Mouse (Mus musculus) limb, embryonic 14.5 days (tissue): Measurements from ENCODE around the gene Ppp2ca. TPM values are rescaled to one million over a fixed set of nuclear protein-coding genes. Genes with fewer than 3 reads are reported as not detected.

Source experiments
- ATAC-seq: fragments of 200-750 bp; cut with Nextera tagmentation; 2 replicates; pipeline ENCODE4 v1.8.0; 2017; ENCODE audit warnings: low read depth, moderate number of reproducible peaks, moderate TSS enrichment; ENCODE audit not compliant: low FRiP score
- DNase-seq: peaks from one replicate; pipeline ENCODE4 v3.0.0-alpha.2; 2015; ENCODE audit warnings: low spot score
- H3K27ac ChIP-seq: fragments of 300-500 bp; sonication (generic); replicated peaks from 2 replicates; pipeline ENCODE4 v1.5.1; 2014; ENCODE audit warnings: low read depth, mild to moderate bottlenecking, low read length, moderate library complexity, mixed read lengths
- H3K27me3 ChIP-seq: fragments of 300-500 bp; sonication (generic); 2 replicates; pipeline ENCODE4 v1.6.1; 2014; ENCODE audit warnings: low read length, mixed read lengths; ENCODE audit not compliant: control insufficient read depth, insufficient read depth
- H3K36me3 ChIP-seq: fragments of 300-500 bp; sonication (generic); 2 replicates; pipeline ENCODE4 v1.6.1; 2014; ENCODE audit warnings: mild to moderate bottlenecking, low read length, moderate library complexity, mixed read lengths; ENCODE audit not compliant: control insufficient read depth, insufficient read depth
- H3K4me1 ChIP-seq: fragments of 300-500 bp; sonication (generic); 2 replicates; pipeline ENCODE4 v1.6.1; 2014; ENCODE audit warnings: antibody characterized with exemption, low read length, mixed read lengths; ENCODE audit not compliant: control insufficient read depth, insufficient read depth
- H3K4me2 ChIP-seq: fragments of 300-500 bp; sonication (generic); replicated peaks from 2 replicates; pipeline ENCODE4 v1.6.1; 2014; ENCODE audit warnings: low read depth, mild to moderate bottlenecking, low read length, moderate library complexity; ENCODE audit not compliant: severe bottlenecking
- H3K4me3 ChIP-seq: fragments of 300-500 bp; sonication (generic); replicated peaks from 2 replicates; pipeline ENCODE4 v1.5.1; 2014; ENCODE audit warnings: low read length
- H3K9ac ChIP-seq: fragments of 300-500 bp; sonication (generic); 2 replicates; pipeline ENCODE4 v1.6.1; 2014; ENCODE audit warnings: mild to moderate bottlenecking, low read depth, low read length, moderate library complexity; ENCODE audit not compliant: severe bottlenecking
- H3K9me3 ChIP-seq: fragments of 300-500 bp; sonication (generic); 2 replicates; pipeline ENCODE4 v1.6.1; 2016; ENCODE audit warnings: low read length; ENCODE audit not compliant: control insufficient read depth
- POLR2A ChIP-seq: fragments of 200-500 bp; IDR thresholded peaks from 2 replicates; pipeline ENCODE4 v1.8.0; 2012; ENCODE audit warnings: inconsistent platforms, mild to moderate bottlenecking, moderate library complexity, borderline replicate concordance; ENCODE audit not compliant: insufficient read depth, insufficient read length; ENCODE audit errors: extremely low read depth
- WGBS: fragments of 180-500 bp; shearing (Covaris S2); extraction: QIAGEN DNeasy Blood & Tissue Kit; methylation state at CpG from one replicate; pipeline ENCODE4 v1.1.7; 2014; 5-methylcytosine and 5-hydroxymethylcytosine counted together
- polyA plus RNA-seq, 2 experiments: library from polyadenylated mRNA; depleted of rRNA in 1 of 2; stranded (reverse) in 1 of 2; unstranded in 1 of 2; fragments of >200 nt; fragmentation: Nextera tagmentation in 1 of 2; extraction: Ambion mirVana in 1 of 2; gene quantifications; 2 replicates each; pipeline versions ENCODE4 v1.2.1 to v1.2.3; 2012 to 2014

Ppp2ca gene
- polyA plus RNA-seq, 2 experiments = 65.6 to 88.4 TPM

DNA sequence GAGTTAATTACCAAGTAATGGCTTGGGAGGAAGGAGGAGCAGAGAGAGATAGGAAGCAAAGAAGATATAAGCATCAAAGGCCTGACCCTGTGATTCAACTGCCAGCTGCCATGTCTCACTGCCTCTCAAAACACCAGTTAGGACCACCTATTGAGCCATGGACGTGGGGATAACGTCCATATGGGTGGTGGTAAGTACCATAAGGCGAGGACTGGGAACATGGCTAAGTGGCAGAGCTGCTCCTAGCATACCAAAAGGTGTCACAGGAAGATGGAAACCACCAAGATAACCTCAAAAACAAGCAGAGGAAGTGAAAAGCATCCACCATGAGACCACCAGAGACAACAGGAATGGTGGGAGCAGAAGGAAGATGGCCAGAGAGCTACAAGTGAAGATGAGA lies 28.7 kb downstream of the Ppp2ca start:
- Histone ChIP-seq H3K27ac (no peak overlapping the region), H3K4me3 (no peak overlapping the region), H3K27me3 (no peaks in the 10 kb centered on the region), H3K36me3 (peaks cover 43% of the 10 kb centered on the region), H3K4me2 (no peak overlapping the region), H3K9me3 (no peaks in the 10 kb centered on the region), H3K4me1 (no peaks in the 10 kb centered on the region), H3K9ac (no peak overlapping the region)
- 64% methylated on average over 3 of the region's 3 CpGs for WGBS
- ATAC-seq = no peak
- no peak for TF ChIP-seq POLR2A
- DNase-seq = no peak

DNA sequence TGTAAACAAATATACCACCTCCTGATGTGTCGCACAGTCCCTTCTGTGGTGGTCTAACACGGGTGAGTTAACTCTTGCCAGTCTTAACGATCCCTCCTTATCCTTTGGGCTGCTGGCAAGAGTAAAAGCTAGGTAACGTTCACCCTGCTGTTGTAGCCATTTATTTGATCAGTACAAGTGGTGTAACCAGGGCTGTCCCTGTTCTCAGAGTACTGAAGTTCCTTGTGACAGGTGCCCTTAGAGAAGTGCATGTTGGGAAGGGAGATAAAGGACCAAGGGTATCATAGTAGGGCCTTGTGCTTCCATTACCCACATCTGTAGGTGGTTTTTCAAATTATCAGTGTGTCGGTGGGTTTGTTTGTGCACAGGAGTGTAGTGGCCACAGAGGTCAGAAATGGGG lies 29.3 kb downstream of the Ppp2ca start:
- Histone ChIP-seq H3K9me3 (no peaks in the 10 kb centered on the region), H3K4me1 (no peaks in the 10 kb centered on the region), H3K9ac (no peak overlapping the region), H3K27me3 (no peaks in the 10 kb centered on the region), H3K27ac (no peak overlapping the region), H3K4me3 (no peak overlapping the region), H3K4me2 (no peak overlapping the region), H3K36me3 (peaks cover 37% of the 10 kb centered on the region)
- ATAC-seq (no peak), DNase-seq (no peak)
- TF ChIP-seq POLR2A = no peak
- WGBS = 69% methylated on average over 5 of the region's 5 CpGs

DNA sequence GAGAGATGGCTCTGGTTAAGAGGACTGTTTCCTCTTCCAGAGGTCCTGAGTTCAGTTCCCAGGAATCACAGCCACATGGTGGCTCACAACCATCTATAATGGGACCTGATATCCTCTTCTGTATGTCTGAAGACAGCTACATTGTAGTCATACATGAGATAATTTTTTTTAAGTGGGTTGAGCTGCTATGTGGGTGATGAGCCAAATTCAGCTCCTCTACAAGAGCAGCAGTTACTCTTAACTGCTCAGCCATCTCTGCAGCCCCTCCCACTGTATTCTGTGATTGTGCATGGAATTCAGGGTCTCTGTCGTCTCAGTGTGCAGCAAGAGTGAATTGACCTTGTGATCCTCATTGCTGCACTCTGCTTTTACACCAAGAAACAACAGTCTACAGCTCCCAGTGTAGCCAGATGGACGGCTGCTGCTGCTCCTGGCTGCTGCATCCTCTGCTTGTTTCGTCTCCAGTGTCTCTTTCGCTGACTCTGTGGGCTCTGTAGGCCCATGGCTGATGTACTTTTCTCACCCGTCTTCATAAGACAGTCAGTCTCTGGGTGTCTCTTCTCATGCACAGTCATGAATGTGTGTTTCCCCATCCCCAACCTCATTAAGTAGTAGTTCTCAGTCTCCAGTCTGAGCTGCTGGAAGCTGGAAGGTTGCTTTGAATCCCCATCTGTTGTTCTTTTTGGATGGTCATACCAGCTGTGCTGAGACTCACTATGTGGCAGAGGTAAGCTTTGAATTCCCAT lies 30.0 kb downstream of the Ppp2ca start:
- no peak overlapping the region for H3K27ac ChIP-seq
- H3K9ac ChIP-seq = no peak overlapping the region
- WGBS = 69% methylated on average over 5 of the region's 5 CpGs

DNA sequence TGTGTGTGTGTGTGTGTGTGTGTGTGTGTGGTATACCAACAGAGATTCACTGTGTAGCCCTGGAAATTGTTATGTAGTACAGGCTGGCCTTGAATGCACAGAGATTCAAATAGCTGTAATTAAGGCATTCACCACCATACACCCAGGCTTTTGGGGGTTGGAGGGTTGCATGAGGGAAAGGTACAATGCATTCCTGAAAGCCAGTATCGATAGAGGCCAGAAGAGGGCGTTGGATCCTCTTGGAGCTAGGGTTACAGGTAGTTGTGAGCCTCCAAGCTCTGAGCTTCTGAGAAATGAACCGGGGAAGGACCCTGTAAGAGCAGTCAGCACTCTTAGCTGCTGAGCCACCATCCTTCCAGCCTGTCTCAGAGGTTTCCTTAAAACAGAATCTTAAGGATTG lies 30.7 kb downstream of the Ppp2ca start:
- no peak for DNase-seq
- no peaks in the 10 kb centered on the region for H3K4me1 ChIP-seq
- no peaks in the 10 kb centered on the region for H3K9me3 ChIP-seq
- H3K9ac ChIP-seq = no peak overlapping the region
- peaks cover 25% of the 10 kb centered on the region for H3K36me3 ChIP-seq
- no peak overlapping the region for H3K27ac ChIP-seq
- WGBS = 34% methylated on average over 3 of the region's 3 CpGs
- no peak for ATAC-seq
- no peaks in the 10 kb centered on the region for H3K27me3 ChIP-seq
- H3K4me3 ChIP-seq = no peak overlapping the region
- no peak for TF ChIP-seq POLR2A
- no peak overlapping the region for H3K4me2 ChIP-seq

More for the DNA sequence above, 30.0 kb downstream of the Ppp2ca start:
- no peak for ATAC-seq
- Histone ChIP-seq H3K27me3 (no peaks in the 10 kb centered on the region), H3K36me3 (peaks cover 30% of the 10 kb centered on the region), H3K4me3 (no peak overlapping the region), H3K4me2 (no peak overlapping the region), H3K4me1 (no peaks in the 10 kb centered on the region), H3K9me3 (no peaks in the 10 kb centered on the region)
- no peak for DNase-seq
- no peak for TF ChIP-seq POLR2A

DNA sequence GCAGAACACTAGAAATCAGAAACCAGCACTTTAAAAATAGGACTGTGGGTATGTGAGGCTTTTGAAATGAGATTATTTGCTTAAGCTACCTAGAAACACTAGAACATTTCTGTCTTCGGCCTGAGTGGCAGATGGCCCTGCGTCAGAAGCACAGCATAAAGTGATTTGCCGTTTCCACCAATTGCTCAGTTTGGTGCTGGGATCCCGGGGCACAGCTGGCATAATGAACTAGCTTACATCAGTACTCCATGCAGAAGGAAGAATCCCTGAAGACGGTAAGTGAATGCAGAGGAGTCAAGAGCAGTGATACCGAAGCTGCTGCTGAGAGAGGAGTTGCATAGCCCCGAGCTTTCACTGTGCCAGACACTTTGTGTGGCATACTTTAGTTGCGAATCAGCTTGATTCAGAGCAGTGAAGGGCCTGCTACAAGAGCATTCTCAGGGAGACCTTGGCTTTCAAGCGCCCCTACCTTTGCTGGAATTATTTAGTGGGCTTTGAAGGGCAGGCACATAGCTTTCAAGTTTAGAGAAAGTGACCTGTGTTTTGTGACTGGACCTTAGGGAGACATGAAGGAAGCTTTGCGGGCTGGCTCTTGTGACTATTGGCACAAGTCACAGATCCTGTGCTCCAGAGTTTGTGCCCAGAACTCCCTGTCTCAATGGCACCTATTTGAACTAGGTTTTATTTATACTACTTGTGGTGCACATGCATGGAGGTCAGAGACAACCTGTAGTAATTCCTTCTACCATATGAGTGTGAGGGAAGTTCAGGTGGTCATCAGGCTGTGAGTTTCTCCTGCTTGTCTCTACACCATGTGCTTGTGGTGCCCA lies 31.4 kb downstream of the Ppp2ca start:
- peak overlapping the region; percentile 38; the same call in 1 of the 2 replicates for H3K27ac ChIP-seq
- no peak for TF ChIP-seq POLR2A
- no peak overlapping the region for H3K4me3 ChIP-seq
- H3K36me3 ChIP-seq = peaks cover 19% of the 10 kb centered on the region; the same call in 1 of the 2 replicates
- H3K4me2 ChIP-seq = no peak overlapping the region
- 74% methylated on average over 10 of the region's 10 CpGs for WGBS
- H3K9ac ChIP-seq = no peak overlapping the region
- DNase-seq = no peak
- H3K9me3 ChIP-seq = no peaks in the 10 kb centered on the region
- H3K27me3 ChIP-seq = no peaks in the 10 kb centered on the region
- no peak for ATAC-seq
- no peaks in the 10 kb centered on the region for H3K4me1 ChIP-seq
